Mouse (Mus musculus) lung, embryonic 15.5 days (tissue): ENCODE measurements around the gene Gtse1. TPM values are rescaled to one million over a fixed set of nuclear protein-coding genes. Genes with fewer than 3 reads are reported as not detected.
"Not testable (repeated sequence)": the region's sequence is repeated elsewhere in the genome, so short reads cannot be mapped to it uniquely, and the experiment has no call there.

Experiments
- ATAC-seq: fragments of 200-750 bp; cut with Nextera tagmentation; 2 replicates; pipeline ENCODE4 v1.8.0; 2017; ENCODE audit warnings: moderate number of reproducible peaks, borderline replicate concordance; ENCODE audit not compliant: low FRiP score, low TSS enrichment; ENCODE audit errors: extremely low read depth
- H3K27ac ChIP-seq: fragments of 300-500 bp; sonication (generic); 2 replicates; pipeline ENCODE4 v1.5.1; 2015; ENCODE audit warnings: moderate library complexity, mild to moderate bottlenecking, inconsistent platforms
- H3K27me3 ChIP-seq: fragments of 300-500 bp; sonication (generic); 2 replicates; pipeline ENCODE4 v1.6.1; 2015; ENCODE audit warnings: inconsistent platforms
- H3K36me3 ChIP-seq: fragments of 300-500 bp; sonication (generic); 2 replicates; pipeline ENCODE4 v1.6.1; 2015; ENCODE audit warnings: inconsistent platforms
- H3K4me1 ChIP-seq: fragments of 300-500 bp; sonication (generic); 2 replicates; pipeline ENCODE4 v1.6.1; 2015; ENCODE audit warnings: inconsistent platforms
- H3K4me2 ChIP-seq: fragments of 300-500 bp; sonication (generic); 2 replicates; pipeline ENCODE4 v1.6.1; 2015; ENCODE audit warnings: inconsistent platforms, mild to moderate bottlenecking, moderate library complexity
- H3K4me3 ChIP-seq: fragments of 300-500 bp; sonication (generic); 2 replicates; pipeline ENCODE4 v1.5.1; 2015; ENCODE audit warnings: mild to moderate bottlenecking, inconsistent platforms
- H3K9ac ChIP-seq: fragments of 300-500 bp; sonication (generic); 2 replicates; pipeline ENCODE4 v1.6.1; 2015; ENCODE audit warnings: inconsistent platforms
- H3K9me3 ChIP-seq: fragments of 300-500 bp; sonication (generic); 2 replicates; pipeline ENCODE4 v1.6.1; 2016; ENCODE audit warnings: inconsistent platforms
- WGBS: fragments of 180-500 bp; shearing (Covaris S2); methylation state at CpG from one replicate; pipeline ENCODE4 v1.1.7; 2015; 5-methylcytosine and 5-hydroxymethylcytosine counted together
- polyA plus RNA-seq: library from polyadenylated mRNA; unstranded; fragments of >200 nt; fragmentation: Nextera tagmentation; extraction: Ambion mirVana; gene quantifications from 2 replicates; pipeline ENCODE4 v1.2.1, GENCODE M21; 2015

Gtse1 gene
- polyA plus RNA-seq, 1 experiment from 2014 or later, result 31.6 TPM

GRCm38 (mm10) chr15:85832599-85832998 lies 26.9 kb upstream of the Gtse1 start:
- 41% methylated on average over 8 of the region's 8 CpGs for WGBS
- H3K27ac ChIP-seq, result peak overlapping the region; percentile 57; the same call in 1 of the 2 replicates
- no peaks in the 10 kb centered on the region for H3K36me3 ChIP-seq
- no peaks in the 10 kb centered on the region for H3K9me3 ChIP-seq
- H3K4me3 ChIP-seq, result peak overlapping the region; percentile 63
- peaks cover 15% of the 10 kb centered on the region for H3K4me1 ChIP-seq
- H3K4me2 ChIP-seq, result peak overlapping the region; percentile 83
- peak overlapping the region; percentile 63 for H3K9ac ChIP-seq
- 0 out of 2 replicates have a peak, but pooled peaks have one; percentile 28 for ATAC-seq
- no peaks in the 10 kb centered on the region for H3K27me3 ChIP-seq

GRCm38 (mm10) chr15:85835335-85835734 lies 24.2 kb upstream of the Gtse1 start:
- 47% methylated on average over 3 of the region's 3 CpGs for WGBS

GRCm38 (mm10) chr15:85836887-85837286 lies 22.7 kb upstream of the Gtse1 start:
- no peaks in the 10 kb centered on the region for H3K9me3 ChIP-seq
- no peak overlapping the region for H3K27ac ChIP-seq
- WGBS, result 84% methylated on average over 5 of the region's 5 CpGs
- peaks cover 8% of the 10 kb centered on the region for H3K4me1 ChIP-seq
- H3K4me2 ChIP-seq, result no peak overlapping the region
- H3K9ac ChIP-seq, result no peak overlapping the region
- H3K27me3 ChIP-seq, result no peaks in the 10 kb centered on the region
- no peaks in the 10 kb centered on the region for H3K36me3 ChIP-seq
- no peak overlapping the region for H3K4me3 ChIP-seq
- ATAC-seq, result no peak

More at GRCm38 (mm10) chr15:85835335-85835734, 24.2 kb upstream of the Gtse1 start:
- no peaks in the 10 kb centered on the region for H3K9me3 ChIP-seq
- H3K4me3 ChIP-seq, result no peak overlapping the region
- H3K4me1 ChIP-seq, result peaks cover 15% of the 10 kb centered on the region
- no peak overlapping the region for H3K9ac ChIP-seq
- ATAC-seq, result no peak
- no peak overlapping the region for H3K27ac ChIP-seq
- H3K27me3 ChIP-seq, result no peaks in the 10 kb centered on the region
- no peak overlapping the region for H3K4me2 ChIP-seq
- H3K36me3 ChIP-seq, result no peaks in the 10 kb centered on the region

- H3K4me3 ChIP-seq, result no peak overlapping the region
- no peak for ATAC-seq
- H3K27ac ChIP-seq, result no peak overlapping the region
- H3K4me2 ChIP-seq, result no peak overlapping the region
- no peaks in the 10 kb centered on the region for H3K36me3 ChIP-seq
- H3K9me3 ChIP-seq, result no peaks in the 10 kb centered on the region
- no peaks in the 10 kb centered on the region for H3K27me3 ChIP-seq
- 34% methylated on average over 6 of the region's 6 CpGs for WGBS
- no peaks in the 10 kb centered on the region for H3K4me1 ChIP-seq
- no peak overlapping the region for H3K9ac ChIP-seq
Observed at GRCm38 (mm10) chr15:85840983-85841382, 18.6 kb upstream of the Gtse1 start.

GRCm38 (mm10) chr15:85841796-85842360 lies 17.7 kb upstream of the Gtse1 start:
- Histone ChIP-seq H3K4me1 (no peaks in the 10 kb centered on the region), H3K27ac (no peak overlapping the region), H3K9ac (no peak overlapping the region), H3K4me2 (no peak overlapping the region), H3K4me3 (no peak overlapping the region), H3K9me3 (no peaks in the 10 kb centered on the region), H3K27me3 (no peaks in the 10 kb centered on the region), H3K36me3 (no peaks in the 10 kb centered on the region)
- ATAC-seq, result no peak
- 67% methylated on average over 5 of the region's 5 CpGs for WGBS

- Histone ChIP-seq H3K27me3 (no peaks in the 10 kb centered on the region), H3K4me2 (no peak overlapping the region), H3K36me3 (no peaks in the 10 kb centered on the region), H3K27ac (no peak overlapping the region), H3K9ac (no peak overlapping the region), H3K9me3 (no peaks in the 10 kb centered on the region), H3K4me1 (no peaks in the 10 kb centered on the region), H3K4me3 (no peak overlapping the region)
- no peak for ATAC-seq
Observed at GRCm38 (mm10) chr15:85845071-85845470, 14.5 kb upstream of the Gtse1 start.

GRCm38 (mm10) chr15:85851656-85852392 lies 7.7 kb upstream of the Gtse1 start:
- WGBS, result 68% methylated on average over 12 of the region's 12 CpGs
- H3K36me3 ChIP-seq, result no peaks in the 10 kb centered on the region
- ATAC-seq, result no peak
- H3K4me1 ChIP-seq, result no peaks in the 10 kb centered on the region
- no peak overlapping the region for H3K9ac ChIP-seq
- H3K27me3 ChIP-seq, result no peaks in the 10 kb centered on the region
- no peak overlapping the region for H3K4me2 ChIP-seq
- H3K9me3 ChIP-seq, result no peaks in the 10 kb centered on the region
- no peak overlapping the region for H3K4me3 ChIP-seq
- no peak overlapping the region for H3K27ac ChIP-seq

GRCm38 (mm10) chr15:85858980-85859489 lies 510 bp upstream of the Gtse1 start:
- Histone ChIP-seq H3K4me1 (peaks cover 22% of the 10 kb centered on the region), H3K9me3 (no peaks in the 10 kb centered on the region), H3K36me3 (peaks cover 23% of the 10 kb centered on the region), H3K27ac (peak overlapping the region; percentile 16), H3K9ac (peak overlapping the region; percentile 63), H3K4me3 (peak overlapping the region; percentile 79), H3K27me3 (no peaks in the 10 kb centered on the region), H3K4me2 (peak overlapping the region; percentile 73)
- peak; percentile 7; the same call in 1 of the 2 replicates for ATAC-seq
- WGBS, result 10% methylated on average over 15 of the region's 15 CpGs

- H3K27ac ChIP-seq, H3K4me1 ChIP-seq, ATAC-seq, H3K27me3 ChIP-seq, H3K4me2 ChIP-seq, H3K4me3 ChIP-seq, H3K9me3 ChIP-seq, H3K9ac ChIP-seq: not testable (repeated sequence)
- WGBS, result 89% methylated on average over 7 of the region's 7 CpGs
- H3K36me3 ChIP-seq, result peaks cover 80% of the 10 kb centered on the region
Observed at GRCm38 (mm10) chr15:85865913-85866312, 6.4 kb downstream of the Gtse1 start.

GRCm38 (mm10) chr15:85867696-85868095 lies 8.2 kb downstream of the Gtse1 start:
- ATAC-seq, result no peak

GRCm38 (mm10) chr15:85877336-85877735 lies 17.8 kb downstream of the Gtse1 start:
- H3K4me1 ChIP-seq, result peaks cover 14% of the 10 kb centered on the region
- no peak overlapping the region for H3K4me2 ChIP-seq
- no peak for ATAC-seq
- no peak overlapping the region for H3K9ac ChIP-seq
- no peak overlapping the region for H3K4me3 ChIP-seq
- 92% methylated on average over 7 of the region's 7 CpGs for WGBS
- no peaks in the 10 kb centered on the region for H3K27me3 ChIP-seq
- no peak overlapping the region for H3K27ac ChIP-seq
- no peaks in the 10 kb centered on the region for H3K9me3 ChIP-seq
- peaks cover 40% of the 10 kb centered on the region for H3K36me3 ChIP-seq

More at GRCm38 (mm10) chr15:85867696-85868095, 8.2 kb downstream of the Gtse1 start:
- H3K27me3 ChIP-seq, result no peaks in the 10 kb centered on the region
- no peak overlapping the region for H3K4me3 ChIP-seq
- H3K4me1 ChIP-seq, result no peaks in the 10 kb centered on the region
- H3K9ac ChIP-seq, result no peak overlapping the region
- peaks cover 88% of the 10 kb centered on the region for H3K36me3 ChIP-seq
- H3K9me3 ChIP-seq, result no peaks in the 10 kb centered on the region
- H3K27ac ChIP-seq, result no peak overlapping the region
- H3K4me2 ChIP-seq, result no peak overlapping the region
- 42% methylated on average over 6 of the region's 6 CpGs for WGBS

- peak; percentile 94 for ATAC-seq
- Histone ChIP-seq H3K4me1 (peaks cover 14% of the 10 kb centered on the region), H3K4me2 (peak within 1 kb of the TSS; percentile 81), H3K9ac (peak within 1 kb of the TSS; percentile 83), H3K4me3 (peak within 1 kb of the TSS; percentile 87), H3K27me3 (no peaks in the 10 kb centered on the region), H3K36me3 (peaks cover 42% of the 10 kb centered on the region), H3K9me3 (no peaks in the 10 kb centered on the region), H3K27ac (peak within 1 kb of the TSS; percentile 88)
- under 1% methylated on average over 50 of the region's 50 CpGs for WGBS
Observed at GRCm38 (mm10) chr15:85878848-85879497, 19.4 kb downstream of the Gtse1 start, which contains the start of gene Trmu. TSS of gene Trmu (plus strand) at chr15:85879312.
